Mouse (Mus musculus) liver, embryonic 15.5 days (tissue): ENCODE data around the gene Tor1aip2. TPM values are rescaled to one million over a fixed set of nuclear protein-coding genes. Genes with fewer than 3 reads are reported as not detected.

Experiments used
- ATAC-seq: fragments of 200-750 bp; cut with Nextera tagmentation; 2 replicates; pipeline ENCODE4 v1.8.0; 2017; ENCODE audit warnings: moderate number of reproducible peaks, mild to moderate bottlenecking, moderate library complexity; ENCODE audit not compliant: insufficient read depth
- H3K27ac ChIP-seq: fragments of 300-500 bp; sonication (generic); replicated peaks from 2 replicates; pipeline ENCODE4 v1.5.1; 2015; ENCODE audit warnings: mild to moderate bottlenecking, inconsistent platforms
- H3K27me3 ChIP-seq: fragments of 300-500 bp; sonication (generic); 2 replicates; pipeline ENCODE4 v1.6.1; 2015; ENCODE audit warnings: mild to moderate bottlenecking, inconsistent platforms
- H3K36me3 ChIP-seq: fragments of 300-500 bp; sonication (generic); replicated peaks from 2 replicates; pipeline ENCODE4 v1.6.1; 2015; ENCODE audit warnings: moderate library complexity, mild to moderate bottlenecking, inconsistent platforms
- H3K4me1 ChIP-seq: fragments of 300-500 bp; sonication (generic); replicated peaks from 2 replicates; pipeline ENCODE4 v1.6.1; 2015; ENCODE audit warnings: inconsistent platforms
- H3K4me2 ChIP-seq: fragments of 300-500 bp; sonication (generic); 2 replicates; pipeline ENCODE4 v1.6.1; 2015; ENCODE audit warnings: moderate library complexity, mild to moderate bottlenecking, inconsistent platforms
- H3K4me3 ChIP-seq: fragments of 300-500 bp; sonication (generic); replicated peaks from 2 replicates; pipeline ENCODE4 v1.5.1; 2015; ENCODE audit warnings: mild to moderate bottlenecking, inconsistent platforms
- H3K9ac ChIP-seq: fragments of 300-500 bp; sonication (generic); 2 replicates; pipeline ENCODE4 v1.6.1; 2015; ENCODE audit warnings: moderate library complexity, mild to moderate bottlenecking, inconsistent platforms
- H3K9me3 ChIP-seq: fragments of 300-500 bp; sonication (generic); replicated peaks from 2 replicates; pipeline ENCODE4 v1.6.1; 2016; ENCODE audit warnings: inconsistent platforms
- WGBS: fragments of 180-500 bp; shearing (Covaris S2); methylation state at CpG from one replicate; pipeline ENCODE4 v1.1.7; 2015; ENCODE audit warnings: mixed read lengths; ENCODE audit not compliant: insufficient replicate concordance; 5-methylcytosine and 5-hydroxymethylcytosine counted together
- polyA plus RNA-seq: library from polyadenylated mRNA; unstranded; fragments of >200 nt; fragmentation: Nextera tagmentation; extraction: Ambion mirVana; gene quantifications from 2 replicates; pipeline ENCODE4 v1.2.1, GENCODE M21; 2015

Gene Tor1aip2
- 51.2 and 52.7 TPM in 2 replicates for polyA plus RNA-seq

GRCm38 (mm10) chr1:156035269-156035929, at the start of gene Tor1aip2:
Gene Tor1aip2, plus strand, starts transcription at chr1:156035403.
- peak; percentile 83 for ATAC-seq
- Histone ChIP-seq H3K27me3 (no peaks in the 10 kb centered on the region), H3K4me3 (peak within 1 kb of the TSS; percentile 82), H3K36me3 (peaks cover 36% of the 10 kb centered on the region), H3K4me2 (peak within 1 kb of the TSS; percentile 75), H3K27ac (peak within 1 kb of the TSS; percentile 100), H3K9me3 (no peaks in the 10 kb centered on the region), H3K4me1 (peaks cover 41% of the 10 kb centered on the region), H3K9ac (peak within 1 kb of the TSS; percentile 95)
- WGBS = under 1% methylated on average over 59 of the region's 59 CpGs

- WGBS = 65% methylated on average over 2 of the region's 2 CpGs
- no peak overlapping the region for H3K4me2 ChIP-seq
- H3K9ac ChIP-seq = no peak overlapping the region
- H3K27ac ChIP-seq = no peak overlapping the region
- no peaks in the 10 kb centered on the region for H3K27me3 ChIP-seq
- ATAC-seq = no peak
- no peak overlapping the region for H3K4me3 ChIP-seq
- H3K9me3 ChIP-seq = no peaks in the 10 kb centered on the region
- peaks cover 2% of the 10 kb centered on the region for H3K4me1 ChIP-seq
- no peaks in the 10 kb centered on the region for H3K36me3 ChIP-seq
Measured at GRCm38 (mm10) chr1:155987625-155988024, 47.6 kb upstream of the Tor1aip2 start.

GRCm38 (mm10) chr1:155989387-155989786, 45.8 kb upstream of the Tor1aip2 start:
- ATAC-seq = no peak
- Histone ChIP-seq H3K27me3 (no peaks in the 10 kb centered on the region), H3K9me3 (no peaks in the 10 kb centered on the region), H3K27ac (no peak overlapping the region), H3K4me2 (no peak overlapping the region), H3K4me1 (no peaks in the 10 kb centered on the region), H3K36me3 (no peaks in the 10 kb centered on the region), H3K4me3 (no peak overlapping the region), H3K9ac (no peak overlapping the region)
- WGBS = 42% methylated on average over 2 of the region's 2 CpGs

GRCm38 (mm10) chr1:155990391-155990790, 44.8 kb upstream of the Tor1aip2 start:
- Histone ChIP-seq H3K9ac (no peak overlapping the region), H3K4me1 (no peaks in the 10 kb centered on the region), H3K27me3 (no peaks in the 10 kb centered on the region), H3K36me3 (no peaks in the 10 kb centered on the region), H3K4me2 (no peak overlapping the region), H3K9me3 (no peaks in the 10 kb centered on the region), H3K27ac (no peak overlapping the region), H3K4me3 (no peak overlapping the region)
- WGBS = 66% methylated on average over 11 of the region's 11 CpGs
- no peak for ATAC-seq

GRCm38 (mm10) chr1:155994524-155994923, 40.7 kb upstream of the Tor1aip2 start:
- Histone ChIP-seq H3K4me3 (no peak overlapping the region), H3K4me1 (no peaks in the 10 kb centered on the region), H3K9me3 (no peaks in the 10 kb centered on the region), H3K9ac (no peak overlapping the region), H3K27ac (no peak overlapping the region), H3K4me2 (no peak overlapping the region), H3K27me3 (no peaks in the 10 kb centered on the region), H3K36me3 (no peaks in the 10 kb centered on the region)
- 61% methylated on average over 2 of the region's 2 CpGs for WGBS
- ATAC-seq = no peak

- no peak overlapping the region for H3K4me3 ChIP-seq
- no peak for ATAC-seq
Measured at GRCm38 (mm10) chr1:155995612-155996011, 39.6 kb upstream of the Tor1aip2 start.

GRCm38 (mm10) chr1:156002366-156002765, 32.8 kb upstream of the Tor1aip2 start:
- ATAC-seq = no peak
- Histone ChIP-seq H3K4me2 (no peak overlapping the region), H3K36me3 (peaks cover 34% of the 10 kb centered on the region), H3K27me3 (no peaks in the 10 kb centered on the region), H3K4me1 (0 out of 2 replicates have a peak, but pooled peaks cover 3% of the 10 kb centered on the region), H3K9ac (no peak overlapping the region), H3K27ac (no peak overlapping the region), H3K9me3 (no peaks in the 10 kb centered on the region), H3K4me3 (no peak overlapping the region)
- 85% methylated on average over 8 of the region's 8 CpGs for WGBS

More at GRCm38 (mm10) chr1:155995612-155996011, 39.6 kb upstream of the Tor1aip2 start:
- Histone ChIP-seq H3K9ac (no peak overlapping the region), H3K27ac (no peak overlapping the region), H3K9me3 (no peaks in the 10 kb centered on the region), H3K4me1 (no peaks in the 10 kb centered on the region), H3K4me2 (no peak overlapping the region), H3K36me3 (no peaks in the 10 kb centered on the region), H3K27me3 (no peaks in the 10 kb centered on the region)
- WGBS = 36% methylated on average over 2 of the region's 2 CpGs

- Histone ChIP-seq H3K36me3 (peaks cover 42% of the 10 kb centered on the region), H3K9me3 (no peaks in the 10 kb centered on the region), H3K27me3 (no peaks in the 10 kb centered on the region), H3K4me1 (0 out of 2 replicates have a peak, but pooled peaks cover 3% of the 10 kb centered on the region), H3K27ac (no peak overlapping the region), H3K4me3 (no peak overlapping the region), H3K4me2 (no peak overlapping the region), H3K9ac (no peak overlapping the region)
- peak; percentile 28; the same call in 1 of the 2 replicates for ATAC-seq
- WGBS = 84% methylated on average over 7 of the region's 7 CpGs
Measured at GRCm38 (mm10) chr1:156003201-156003935, 31.8 kb upstream of the Tor1aip2 start.

GRCm38 (mm10) chr1:156005906-156006305, 29.3 kb upstream of the Tor1aip2 start:
- Histone ChIP-seq H3K4me3 (no peak overlapping the region), H3K9ac (no peak overlapping the region), H3K27me3 (no peaks in the 10 kb centered on the region), H3K4me1 (0 out of 2 replicates have a peak, but pooled peaks cover 3% of the 10 kb centered on the region), H3K27ac (no peak overlapping the region), H3K9me3 (no peaks in the 10 kb centered on the region), H3K4me2 (no peak overlapping the region), H3K36me3 (peaks cover 56% of the 10 kb centered on the region)
- no peak for ATAC-seq
- WGBS = 81% methylated on average over 11 of the region's 11 CpGs

GRCm38 (mm10) chr1:156009003-156009402, 26.2 kb upstream of the Tor1aip2 start:
- no peak overlapping the region for H3K9ac ChIP-seq
- no peaks in the 10 kb centered on the region for H3K27me3 ChIP-seq
- H3K9me3 ChIP-seq = no peaks in the 10 kb centered on the region
- H3K4me1 ChIP-seq = no peaks in the 10 kb centered on the region
- H3K27ac ChIP-seq = no peak overlapping the region
- H3K4me2 ChIP-seq = no peak overlapping the region
- 86% methylated on average over 1 of the region's 1 CpGs for WGBS
- H3K36me3 ChIP-seq = peaks cover 65% of the 10 kb centered on the region
- H3K4me3 ChIP-seq = no peak overlapping the region
- ATAC-seq = no peak

GRCm38 (mm10) chr1:156019800-156020199, 15.4 kb upstream of the Tor1aip2 start:
- no peaks in the 10 kb centered on the region for H3K4me1 ChIP-seq
- no peak for ATAC-seq
- H3K4me2 ChIP-seq = no peak overlapping the region
- 71% methylated on average over 1 of the region's 1 CpGs for WGBS
- H3K27me3 ChIP-seq = no peaks in the 10 kb centered on the region
- no peak overlapping the region for H3K27ac ChIP-seq
- no peak overlapping the region for H3K9ac ChIP-seq
- H3K9me3 ChIP-seq = no peaks in the 10 kb centered on the region
- peaks cover 73% of the 10 kb centered on the region for H3K36me3 ChIP-seq
- no peak overlapping the region for H3K4me3 ChIP-seq
